Mouse (Mus musculus) midbrain, embryonic 10.5 days (tissue): ENCODE data around the gene Lcp2. TPM values are rescaled to one million over a fixed set of nuclear protein-coding genes. Genes with fewer than 3 reads are reported as not detected.

ENCODE experiments used
- DNase-seq: peaks from one replicate; pipeline ENCODE4 v3.0.0-alpha.2; 2017; ENCODE audit warnings: low spot score
- H3K27ac ChIP-seq: fragments of 300-500 bp; sonication (generic); replicated peaks from 2 replicates; pipeline ENCODE4 v1.5.1; 2016; ENCODE audit warnings: mild to moderate bottlenecking
- H3K27me3 ChIP-seq: fragments of 300-500 bp; sonication (generic); 2 replicates; pipeline ENCODE4 v1.6.1; 2016; ENCODE audit warnings: low read depth, mild to moderate bottlenecking; ENCODE audit not compliant: poor library complexity, severe bottlenecking
- H3K36me3 ChIP-seq: fragments of 300-500 bp; sonication (generic); 2 replicates; pipeline ENCODE4 v1.6.1; 2016; ENCODE audit warnings: mild to moderate bottlenecking, moderate library complexity
- H3K4me1 ChIP-seq: fragments of 300-500 bp; sonication (generic); 2 replicates; pipeline ENCODE4 v1.6.1; 2016
- H3K4me3 ChIP-seq: fragments of 300-500 bp; sonication (generic); 2 replicates; pipeline ENCODE4 v1.5.1; 2016; ENCODE audit warnings: mild to moderate bottlenecking, moderate library complexity
- H3K9me3 ChIP-seq: fragments of 300-500 bp; sonication (generic); replicated peaks from 2 replicates; pipeline ENCODE4 v1.6.1; 2016; ENCODE audit warnings: mild to moderate bottlenecking
- WGBS: fragments of 180-500 bp; shearing (Covaris S2); methylation state at CpG from one replicate; pipeline ENCODE4 v1.1.7; 2016; 5-methylcytosine and 5-hydroxymethylcytosine counted together
- polyA plus RNA-seq: library from polyadenylated mRNA; unstranded; fragments of >200 nt; fragmentation: Nextera tagmentation; extraction: Ambion mirVana; gene quantifications from 2 replicates; pipeline ENCODE4 v1.2.1, GENCODE M21; 2016

The Lcp2 gene
- polyA plus RNA-seq = 1.8 and 2.6 TPM in 2 replicates

DNA sequence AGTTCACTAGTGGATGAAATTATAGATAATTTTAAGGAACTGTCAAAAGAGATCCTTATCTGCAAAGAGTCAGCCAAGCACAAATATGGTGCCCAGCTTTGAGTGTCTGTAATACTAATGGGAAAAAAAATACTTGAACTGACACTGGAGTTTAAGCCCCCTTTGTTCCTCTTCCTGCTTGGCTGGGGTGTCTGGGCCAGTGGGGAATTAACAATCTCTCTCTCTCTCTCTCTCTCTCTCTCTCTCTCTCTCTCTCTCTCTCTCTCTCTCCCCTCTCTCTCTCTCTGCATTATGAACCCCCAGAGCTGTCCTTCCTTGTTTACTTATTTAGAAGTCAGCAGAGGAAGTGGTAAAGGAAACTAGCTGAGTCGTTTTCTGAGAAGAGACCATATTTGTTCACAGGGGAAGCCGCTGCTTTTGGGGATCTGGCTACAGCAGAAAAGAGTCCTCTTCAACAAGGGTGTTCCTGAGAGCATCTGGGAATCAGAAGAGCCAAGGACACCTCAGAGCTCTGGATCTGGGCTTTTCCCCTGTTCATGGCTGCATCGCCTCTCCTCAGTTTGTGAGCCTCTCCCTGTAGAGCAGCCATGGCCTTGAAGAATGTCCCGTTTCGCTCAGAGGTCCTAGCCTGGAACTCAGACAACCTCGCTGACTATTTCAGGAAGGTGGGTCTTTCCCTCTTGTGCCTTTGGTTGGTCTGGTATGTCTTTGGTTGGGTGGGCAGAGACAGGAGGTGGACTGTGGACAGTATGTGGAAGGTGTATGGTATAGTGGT, at the start of gene Lcp2:
Lcp2 (plus strand) TSS at position 154 of the 775 bp plus-strand sequence.
- Histone ChIP-seq H3K4me1 (no peaks in the 10 kb centered on the region), H3K9me3 (no peaks in the 10 kb centered on the region), H3K36me3 (no peaks in the 10 kb centered on the region), H3K4me3 (no peak within 1 kb of the TSS), H3K27ac (no peak within 1 kb of the TSS), H3K27me3 (no peaks in the 10 kb centered on the region)
- WGBS = 84% methylated on average over 6 of the region's 6 CpGs
- no peak for DNase-seq

DNA sequence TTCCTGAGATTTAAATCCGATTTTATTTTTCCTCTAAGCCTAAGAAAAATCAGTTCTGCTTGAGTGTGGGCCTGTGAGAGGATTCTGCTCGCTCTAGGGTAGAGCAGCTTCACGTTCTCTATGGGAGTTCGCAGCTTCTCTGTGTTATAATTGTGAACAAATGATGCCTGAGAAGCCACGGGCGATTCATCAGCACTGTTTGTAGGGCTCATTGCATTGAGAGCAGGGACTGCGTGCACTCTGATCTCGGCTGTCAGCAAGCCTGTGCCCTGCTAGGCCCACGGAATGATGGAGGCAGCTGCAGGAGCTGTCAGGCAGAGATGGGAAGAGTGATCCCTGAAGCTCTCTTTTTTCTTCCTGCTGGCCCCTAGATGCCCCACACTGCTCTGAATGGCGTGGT, 48.5 kb upstream of the Lcp2 start:
- Histone ChIP-seq H3K9me3 (no peaks in the 10 kb centered on the region), H3K4me3 (no peak overlapping the region), H3K4me1 (peaks cover 4% of the 10 kb centered on the region), H3K27me3 (no peaks in the 10 kb centered on the region), H3K36me3 (no peaks in the 10 kb centered on the region), H3K27ac (no peak overlapping the region)
- WGBS = 75% methylated on average over 10 of the region's 10 CpGs
- no peak for DNase-seq

DNA sequence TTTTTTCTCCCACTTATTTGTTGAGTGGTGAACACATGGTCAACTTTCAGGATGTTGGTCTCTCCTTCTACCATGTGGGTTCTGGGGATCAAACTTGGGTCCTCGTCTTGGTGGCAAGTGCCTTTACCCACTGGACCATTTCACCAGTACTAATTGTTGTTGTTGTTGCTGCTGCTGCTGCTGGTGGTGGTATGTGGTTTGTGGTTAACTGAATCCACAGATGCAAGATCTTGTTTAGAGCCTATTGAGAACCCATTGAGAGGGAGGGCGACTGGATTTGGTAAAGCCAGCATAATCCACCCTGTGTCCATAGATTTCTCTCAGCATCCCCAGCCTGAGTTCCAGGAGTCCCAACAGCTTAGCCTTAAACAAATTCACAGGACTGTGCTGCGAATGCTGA, 46.3 kb upstream of the Lcp2 start:
- Histone ChIP-seq H3K36me3 (no peaks in the 10 kb centered on the region), H3K4me3 (no peak overlapping the region), H3K27ac (no peak overlapping the region), H3K9me3 (no peaks in the 10 kb centered on the region), H3K4me1 (no peaks in the 10 kb centered on the region), H3K27me3 (no peaks in the 10 kb centered on the region)
- WGBS = 69% methylated on average over 3 of the region's 3 CpGs
- no peak for DNase-seq

DNA sequence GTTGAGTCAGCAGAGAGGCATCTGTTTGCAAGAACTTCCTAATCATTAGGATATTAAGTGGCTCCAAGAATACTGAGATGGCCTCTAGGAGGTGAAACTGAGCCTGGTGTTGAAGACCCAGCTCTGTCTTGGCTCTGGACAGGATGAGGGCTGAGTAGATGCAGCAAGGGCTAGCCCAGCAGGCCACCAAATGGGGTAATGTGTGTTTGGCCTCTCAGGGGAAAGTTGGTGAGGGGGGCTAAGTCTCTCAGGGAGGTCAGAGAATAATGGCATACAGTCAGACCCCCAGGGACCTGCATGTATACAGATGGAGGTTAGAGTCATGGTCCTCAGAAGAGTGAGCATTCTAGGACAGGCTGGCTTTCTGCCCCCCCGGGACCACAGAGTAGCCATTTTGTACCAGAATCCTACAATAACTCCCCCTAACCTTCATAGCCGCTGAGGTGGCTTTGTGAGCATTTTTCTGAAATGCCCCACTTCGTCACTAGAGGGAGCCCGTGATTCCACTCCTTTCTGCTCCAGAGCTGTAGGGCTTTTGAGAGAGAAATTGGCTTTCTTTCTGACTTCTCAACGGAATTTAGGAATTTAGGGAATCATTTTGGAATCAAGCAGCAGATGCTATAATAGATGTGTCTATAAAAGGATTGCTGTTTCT, 44.7 kb upstream of the Lcp2 start:
- no peaks in the 10 kb centered on the region for H3K27me3 ChIP-seq
- WGBS = 12% methylated on average over 5 of the region's 5 CpGs
- no peak overlapping the region for H3K4me3 ChIP-seq
- no peak overlapping the region for H3K27ac ChIP-seq
- no peaks in the 10 kb centered on the region for H3K9me3 ChIP-seq
- H3K36me3 ChIP-seq = no peaks in the 10 kb centered on the region
- DNase-seq = peak; percentile 36
- no peaks in the 10 kb centered on the region for H3K4me1 ChIP-seq

DNA sequence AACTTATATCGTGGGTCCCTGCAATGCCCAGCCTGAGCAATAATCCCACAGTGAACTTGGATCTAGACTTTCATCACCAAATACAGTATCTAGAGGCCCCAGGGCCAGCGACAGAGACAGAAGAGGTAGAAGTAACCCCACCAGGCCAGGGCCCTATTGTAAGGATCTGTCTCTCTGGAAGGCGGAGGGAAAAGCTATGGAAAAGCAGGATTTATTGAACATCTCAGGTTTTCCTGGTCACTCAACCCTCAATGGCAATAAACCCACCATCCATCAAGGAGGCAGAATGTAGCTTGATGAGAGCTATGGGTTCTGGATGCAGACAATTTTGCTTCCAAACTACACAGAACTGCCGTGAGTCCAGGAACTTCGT, 44.1 kb upstream of the Lcp2 start:
- Histone ChIP-seq H3K27ac (no peak overlapping the region), H3K9me3 (no peaks in the 10 kb centered on the region), H3K36me3 (no peaks in the 10 kb centered on the region), H3K4me3 (no peak overlapping the region), H3K27me3 (no peaks in the 10 kb centered on the region), H3K4me1 (no peaks in the 10 kb centered on the region)
- WGBS = 79% methylated on average over 5 of the region's 5 CpGs
- no peak for DNase-seq

DNA sequence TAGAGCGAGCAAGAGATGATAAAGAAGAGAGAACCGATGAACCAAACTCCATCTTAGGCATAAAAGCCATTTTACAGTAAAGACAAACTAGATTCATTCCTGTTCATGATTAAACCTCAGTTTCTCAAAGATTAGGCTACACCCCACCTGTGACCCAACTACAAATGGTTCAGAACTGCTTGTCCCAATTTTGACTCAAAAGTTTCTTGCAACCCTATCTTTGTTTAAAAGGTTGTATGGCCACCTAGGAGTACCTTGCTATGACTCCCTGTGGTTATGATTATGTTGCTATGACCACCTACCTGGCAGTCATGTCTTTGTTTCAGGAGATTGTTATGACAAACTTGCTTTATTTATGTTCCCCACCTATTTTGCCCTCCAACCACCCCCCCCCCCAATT, 39.1 kb upstream of the Lcp2 start:
- no peaks in the 10 kb centered on the region for H3K27me3 ChIP-seq
- H3K9me3 ChIP-seq = no peaks in the 10 kb centered on the region
- no peaks in the 10 kb centered on the region for H3K36me3 ChIP-seq
- 92% methylated on average over 2 of the region's 2 CpGs for WGBS
- H3K4me1 ChIP-seq = 0 out of 2 replicates have a peak, but pooled peaks cover 4% of the 10 kb centered on the region
- no peak for DNase-seq
- H3K27ac ChIP-seq = no peak overlapping the region
- H3K4me3 ChIP-seq = no peak overlapping the region

DNA sequence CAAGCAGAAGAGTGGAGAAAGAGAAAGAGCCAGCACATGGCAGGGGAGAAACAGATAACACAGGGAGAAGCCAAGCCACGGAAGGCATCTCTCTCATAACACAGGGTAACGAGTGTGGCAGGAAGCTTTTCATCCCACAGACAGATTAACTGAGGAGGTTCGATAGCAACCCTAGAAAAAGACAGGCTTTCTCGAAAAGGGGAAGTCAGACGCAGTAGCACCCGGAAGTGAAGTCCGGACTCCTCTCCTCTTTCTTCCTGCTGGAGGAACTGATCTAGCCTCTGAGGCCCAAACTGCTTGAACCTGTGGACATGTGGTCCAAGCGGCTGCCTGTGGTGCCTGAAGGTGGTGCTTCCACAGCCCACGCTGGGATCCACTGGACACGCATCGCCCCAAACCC, 38.5 kb upstream of the Lcp2 start:
- 0 out of 2 replicates have a peak, but pooled peaks cover 4% of the 10 kb centered on the region for H3K4me1 ChIP-seq
- 0 out of 2 replicates have a peak overlapping the region, but pooled peaks have one; percentile 23 for H3K27ac ChIP-seq
- no peak for DNase-seq
- H3K4me3 ChIP-seq = no peak overlapping the region
- 88% methylated on average over 11 of the region's 11 CpGs for WGBS
- no peaks in the 10 kb centered on the region for H3K9me3 ChIP-seq
- H3K36me3 ChIP-seq = no peaks in the 10 kb centered on the region
- H3K27me3 ChIP-seq = no peaks in the 10 kb centered on the region

DNA sequence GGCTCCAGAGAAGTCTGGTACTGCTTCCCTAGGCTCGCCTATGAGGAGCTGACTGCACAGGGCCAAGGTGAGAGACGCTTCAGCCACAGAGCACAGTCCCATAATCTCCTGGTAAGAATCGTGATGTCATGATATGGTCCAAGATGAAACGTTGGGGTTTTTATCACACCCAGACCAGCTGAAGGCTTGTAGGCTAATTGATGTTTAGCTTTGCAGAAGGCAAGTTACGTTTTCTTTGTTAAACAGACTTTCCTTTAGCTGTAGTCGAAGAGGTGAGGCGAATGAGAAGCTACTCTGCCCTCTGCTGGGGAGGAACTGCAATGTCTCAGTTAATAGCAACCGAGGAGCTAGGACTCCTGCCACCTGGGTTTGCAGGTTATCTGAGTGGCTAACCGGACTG, 38.0 kb upstream of the Lcp2 start:
- Histone ChIP-seq H3K9me3 (no peaks in the 10 kb centered on the region), H3K27me3 (no peaks in the 10 kb centered on the region), H3K27ac (0 out of 2 replicates have a peak overlapping the region, but pooled peaks have one; percentile 23), H3K4me1 (0 out of 2 replicates have a peak, but pooled peaks cover 4% of the 10 kb centered on the region), H3K4me3 (no peak overlapping the region), H3K36me3 (no peaks in the 10 kb centered on the region)
- WGBS = 56% methylated on average over 9 of the region's 9 CpGs
- DNase-seq = peak; percentile 51

DNA sequence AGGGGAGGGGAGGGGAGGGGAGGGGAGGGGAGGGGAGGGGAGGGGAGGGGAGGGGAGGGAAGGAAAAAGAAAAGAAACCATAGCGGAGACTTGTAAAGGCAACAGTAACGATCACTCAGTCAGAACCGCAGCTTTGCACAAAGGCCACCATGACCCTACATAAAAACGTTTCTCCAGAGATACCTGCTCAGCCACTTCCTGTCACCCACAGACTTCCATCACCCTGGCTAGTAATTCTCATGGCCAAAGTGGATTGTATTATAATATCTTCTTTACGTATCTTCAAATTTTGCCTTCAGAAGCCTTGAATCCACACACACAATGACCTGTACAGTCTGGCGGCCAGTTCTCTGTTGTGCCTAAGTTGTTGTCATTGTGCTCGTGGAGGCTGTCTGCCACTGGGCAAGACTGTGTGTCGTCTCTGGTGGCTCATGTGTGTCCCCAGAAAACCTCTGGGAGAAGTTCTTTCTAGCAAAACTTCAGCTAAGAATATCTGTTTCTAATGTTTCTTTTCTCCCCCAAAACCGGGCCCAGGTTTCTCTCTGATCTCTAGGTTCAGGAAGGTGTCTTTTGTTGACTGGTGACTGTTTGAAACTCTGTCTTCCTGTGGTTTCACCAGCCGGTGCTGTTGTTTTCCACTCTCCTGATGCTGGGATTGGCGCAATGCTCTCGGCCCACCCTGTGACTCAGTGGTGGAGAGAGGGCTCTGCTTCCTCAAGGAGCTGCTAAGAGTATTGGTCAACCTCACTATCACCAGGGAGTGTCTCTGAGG, 37.2 kb upstream of the Lcp2 start:
- H3K4me1 ChIP-seq = 0 out of 2 replicates have a peak, but pooled peaks cover 4% of the 10 kb centered on the region
- DNase-seq = no peak
- H3K36me3 ChIP-seq = no peaks in the 10 kb centered on the region
- H3K27me3 ChIP-seq = no peaks in the 10 kb centered on the region
- H3K27ac ChIP-seq = no peak overlapping the region
- no peak overlapping the region for H3K4me3 ChIP-seq
- WGBS = 79% methylated on average over 12 of the region's 12 CpGs
- no peaks in the 10 kb centered on the region for H3K9me3 ChIP-seq

DNA sequence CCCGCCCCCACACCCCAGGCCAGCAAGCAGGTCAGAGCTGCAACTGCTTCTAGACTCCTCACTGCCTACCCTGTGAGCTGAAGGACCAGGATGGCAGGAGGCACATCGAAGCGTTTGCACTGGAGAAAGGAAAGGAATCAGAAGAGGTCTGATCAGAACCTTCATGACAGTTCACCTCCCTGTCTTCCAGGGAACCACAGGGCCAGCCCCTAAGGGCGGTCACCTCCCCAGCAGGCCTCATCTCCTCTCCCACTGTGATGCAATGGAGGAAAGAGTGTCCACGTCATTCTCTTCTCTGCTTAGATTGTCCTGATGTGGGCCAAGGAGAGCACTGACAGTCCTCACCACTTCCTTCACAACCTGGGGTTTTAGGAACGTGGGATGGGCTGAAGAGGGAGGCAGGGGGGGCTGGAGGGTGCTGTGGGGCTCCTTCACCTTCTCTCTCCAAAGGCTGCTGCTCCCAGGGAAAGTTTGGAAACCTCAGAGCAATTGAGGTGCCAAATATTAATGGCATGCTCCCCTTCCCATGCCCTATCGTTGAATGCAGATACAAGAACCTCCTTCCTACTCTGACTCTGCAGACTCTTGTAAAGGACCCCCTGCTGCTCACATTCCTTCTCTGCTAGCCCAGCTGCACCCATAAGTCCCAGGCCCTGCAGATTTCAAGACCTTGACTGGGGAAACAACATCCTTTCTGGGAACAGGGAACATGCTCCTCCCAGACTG, 36.4 kb upstream of the Lcp2 start:
- no peak overlapping the region for H3K4me3 ChIP-seq
- H3K4me1 ChIP-seq = 0 out of 2 replicates have a peak, but pooled peaks cover 4% of the 10 kb centered on the region
- H3K9me3 ChIP-seq = no peaks in the 10 kb centered on the region
- H3K36me3 ChIP-seq = no peaks in the 10 kb centered on the region
- no peak overlapping the region for H3K27ac ChIP-seq
- DNase-seq = no peak
- no peaks in the 10 kb centered on the region for H3K27me3 ChIP-seq
- 73% methylated on average over 7 of the region's 7 CpGs for WGBS

DNA sequence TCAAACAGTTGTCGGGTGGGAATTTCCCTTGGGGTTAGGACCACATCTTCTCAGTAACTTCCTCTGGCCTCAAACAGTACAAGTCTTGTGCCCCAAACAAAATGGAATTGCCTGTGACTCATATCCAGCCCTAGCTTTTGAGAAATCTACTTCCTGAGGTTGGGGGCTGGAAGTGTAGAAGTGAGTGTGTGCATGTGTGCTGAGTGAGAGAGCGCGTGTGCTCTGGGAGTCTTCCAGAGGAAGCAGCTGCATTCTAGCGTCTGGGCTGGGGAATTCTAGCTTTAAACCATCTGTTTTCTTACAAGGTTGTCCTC, 35.9 kb upstream of the Lcp2 start:
- Histone ChIP-seq H3K4me3 (no peak overlapping the region), H3K27ac (no peak overlapping the region)

DNA sequence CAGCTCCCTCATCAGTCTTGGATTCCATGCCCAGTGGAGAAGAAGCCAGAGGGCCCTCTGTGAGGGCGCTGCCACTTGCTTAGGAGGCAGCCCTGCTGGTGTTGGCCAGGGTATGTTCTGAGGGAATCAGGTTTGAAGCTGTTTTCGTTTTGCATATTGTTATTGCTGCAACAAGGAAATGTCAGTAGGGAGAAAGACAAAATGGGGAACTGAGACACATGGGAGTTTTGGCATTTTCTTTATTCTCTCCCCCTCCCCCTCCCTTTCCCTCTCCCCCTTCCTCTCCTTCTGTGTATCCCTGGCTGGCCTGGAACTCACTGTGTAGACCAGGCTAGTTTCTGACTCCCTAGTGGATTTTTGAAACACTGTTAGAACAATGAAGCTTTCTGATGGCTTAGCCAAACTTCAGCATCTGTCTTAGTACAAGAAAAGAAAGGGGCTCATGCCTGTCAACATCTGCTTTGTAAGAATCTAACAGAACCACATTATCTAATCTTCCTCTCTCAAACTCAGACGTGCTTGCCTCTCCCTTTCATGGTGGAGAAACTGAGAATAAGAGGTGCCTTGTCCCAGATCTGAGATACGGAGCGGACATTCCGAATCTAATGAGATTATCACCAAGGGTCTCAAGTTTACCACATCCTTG, 34.6 kb upstream of the Lcp2 start:
- WGBS = 71% methylated on average over 6 of the region's 6 CpGs
- H3K4me3 ChIP-seq = no peak overlapping the region
- H3K9me3 ChIP-seq = no peaks in the 10 kb centered on the region
- H3K27ac ChIP-seq = no peak overlapping the region
- H3K36me3 ChIP-seq = no peaks in the 10 kb centered on the region
- no peaks in the 10 kb centered on the region for H3K27me3 ChIP-seq
- no peak for DNase-seq
- 0 out of 2 replicates have a peak, but pooled peaks cover 4% of the 10 kb centered on the region for H3K4me1 ChIP-seq

More for the DNA sequence above, 35.9 kb upstream of the Lcp2 start:
- no peak for DNase-seq
- WGBS = 83% methylated on average over 4 of the region's 4 CpGs
- Histone ChIP-seq H3K9me3 (no peaks in the 10 kb centered on the region), H3K36me3 (no peaks in the 10 kb centered on the region), H3K27me3 (no peaks in the 10 kb centered on the region), H3K4me1 (0 out of 2 replicates have a peak, but pooled peaks cover 4% of the 10 kb centered on the region)
